9 mouse cellular contexts compared by ENCODE assay signal in the genomic region with DNA sequence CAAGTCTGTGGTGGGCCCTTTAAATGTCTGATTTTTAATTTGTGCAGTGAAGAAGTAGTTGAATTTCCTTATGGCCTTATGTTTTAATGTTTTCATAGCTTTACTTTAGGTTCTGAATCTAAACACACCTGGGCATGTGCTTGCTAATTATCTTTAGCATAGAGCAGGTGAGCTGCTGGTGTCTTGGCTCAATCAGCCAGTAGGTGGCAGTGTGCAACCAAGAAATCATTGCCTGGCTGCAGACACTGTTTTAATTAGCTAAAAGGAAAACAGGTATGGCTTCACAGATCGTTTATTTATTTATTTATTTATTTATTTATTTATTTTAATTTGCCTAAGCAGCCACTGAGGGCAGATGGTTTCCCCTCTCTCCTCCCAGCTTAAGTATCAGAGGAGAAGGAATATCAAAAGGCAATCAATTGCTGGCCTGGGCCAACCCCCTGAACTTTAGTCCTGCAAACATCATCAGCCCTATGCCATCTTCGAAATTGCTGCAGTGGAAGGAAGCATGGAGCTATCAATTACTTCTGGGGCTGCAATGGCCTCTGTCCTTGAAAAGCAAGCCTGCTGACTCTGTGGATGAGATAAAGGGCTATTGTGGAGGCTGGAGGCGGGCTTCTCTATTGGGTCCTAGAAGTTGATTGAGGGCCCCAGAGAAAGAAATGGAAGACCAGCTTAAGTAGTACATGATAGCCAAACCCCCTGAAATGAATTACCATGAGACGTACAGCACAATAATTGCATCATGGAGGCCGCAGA.
DNase-seq lines count a peak whose midpoint lies in the region; ATAC-seq and TF ChIP-seq lines count a peak whose summit lies in the region.
"Had no signal": no experiment of that assay in that cellular context is flagged by ENCODE, and none has a peak within 500 bp of the region (broad histone marks: within the 10 kb centered on the region; RNA-seq: fewer than 3 reads in every experiment).

No protein-coding gene starts in this region.

- H3K9me3 ChIP-seq in kidney, embryonic 15.5 days (replicated peaks): no peaks in the 10 kb centered on the region
- H3K9me3 ChIP-seq in hindbrain, embryonic 14.5 days (ENCODE audit: control insufficient read depth, low read length): no peaks in the 10 kb centered on the region
- H3K9me3 ChIP-seq: liver, embryonic 15.5 days had no signal

- no peak overlapping the region for H3K4me3 ChIP-seq in kidney, adult 2 months (ENCODE audit: insufficient read depth, low read depth, low read length)
- H3K4me3 ChIP-seq in kidney, embryonic 15.5 days (replicated peaks): no peak overlapping the region
- H3K4me3 ChIP-seq in hindbrain, embryonic 14.5 days (replicated peaks; ENCODE audit: low read length): no peak overlapping the region
- H3K4me3 ChIP-seq: liver, embryonic 15.5 days had no signal

- no peaks in the 10 kb centered on the region for H3K27me3 ChIP-seq in kidney, adult 2 months (replicated peaks; ENCODE audit: control insufficient read depth, insufficient read depth, low read length)
- no peaks in the 10 kb centered on the region for H3K27me3 ChIP-seq in kidney, embryonic 15.5 days
- no peaks in the 10 kb centered on the region for H3K27me3 ChIP-seq in hindbrain, embryonic 14.5 days (ENCODE audit: control insufficient read depth, insufficient read depth, low read length)
- H3K27me3 ChIP-seq: liver, embryonic 15.5 days had no signal

- no peaks in the 10 kb centered on the region for H3K36me3 ChIP-seq in kidney, adult 2 months (ENCODE audit: control insufficient read depth, insufficient read depth, low read length)
- no peaks in the 10 kb centered on the region for H3K36me3 ChIP-seq in kidney, embryonic 15.5 days
- no peaks in the 10 kb centered on the region for H3K36me3 ChIP-seq in hindbrain, embryonic 14.5 days (replicated peaks; ENCODE audit: control insufficient read depth, insufficient read depth)
- H3K36me3 ChIP-seq: liver, embryonic 15.5 days had no signal

- H3K27ac ChIP-seq in kidney, adult 2 months (ENCODE audit: insufficient read depth, low read depth, low read length): no peak overlapping the region
- H3K27ac ChIP-seq in kidney, embryonic 15.5 days: no peak overlapping the region
- H3K27ac ChIP-seq in hindbrain, embryonic 14.5 days: peak overlapping the region; percentile 26; the same call in 1 of the 2 replicates
- H3K27ac ChIP-seq: liver, embryonic 15.5 days had no signal

- intact Hi-C loops in left cerebral cortex, postnatal 25 days (cut with DNase I): no loop called here

- ATAC-seq in kidney, embryonic 15.5 days (replicated peaks; ENCODE audit: low FRiP score): no peak
- ATAC-seq in hindbrain, embryonic 14.5 days (ENCODE audit: low FRiP score): peak; percentile 70; the same call in 1 of the 2 replicates
- no peak for ATAC-seq in inflammation-experienced regulatory T-cells, adult 6 months

- no peak overlapping the region for H3K9ac ChIP-seq in kidney, embryonic 15.5 days
- no peak overlapping the region for H3K9ac ChIP-seq in hindbrain, embryonic 14.5 days
- H3K9ac ChIP-seq: liver, embryonic 15.5 days had no signal

- H3K4me1 ChIP-seq in kidney, adult 2 months (ENCODE audit: control insufficient read depth, insufficient read depth, low read length): no peaks in the 10 kb centered on the region
- no peaks in the 10 kb centered on the region for H3K4me1 ChIP-seq in kidney, embryonic 15.5 days
- 0 out of 2 replicates have a peak, but pooled peaks cover 6% of the 10 kb centered on the region for H3K4me1 ChIP-seq in hindbrain, embryonic 14.5 days (replicated peaks; ENCODE audit: control insufficient read depth, insufficient read depth, low read length)
- H3K4me1 ChIP-seq: liver, embryonic 15.5 days had no signal

- peak; percentile 44 for DNase-seq in kidney, adult 2 months
- peak; percentile 55 for DNase-seq in ZHBTc4 (ENCODE audit: low read depth, low spot score)
- DNase-seq in cerebellum, postnatal 25 days: peak; percentile 81 to 87
- DNase-seq in hindbrain, embryonic 14.5 days (ENCODE audit: low spot score): peak; percentile 85
- DNase-seq in left cerebral cortex, postnatal 25 days (ENCODE audit: low spot score in 2 of 2): peak; percentile 68 to 69
- peak; percentile 22 for DNase-seq in retina, adult 2 months (ENCODE audit: low read depth, low spot score)

- no peak overlapping the region for H3K4me2 ChIP-seq in kidney, embryonic 15.5 days
- no peak overlapping the region for H3K4me2 ChIP-seq in hindbrain, embryonic 14.5 days (replicated peaks)
- H3K4me2 ChIP-seq: liver, embryonic 15.5 days had no signal

- WGBS in kidney, adult 2 months: 58% methylated on average over 5 of the region's 5 CpGs
- WGBS in kidney, embryonic 15.5 days: 62% methylated on average over 5 of the region's 5 CpGs
- WGBS in hindbrain, embryonic 14.5 days: 50% methylated on average over 5 of the region's 5 CpGs

- no peak for TF ChIP-seq POLR2A in kidney, adult 2 months (IDR thresholded peaks at IDR 0.05; ENCODE audit: low read depth, low read length)

- peak; percentile 78 for TF ChIP-seq CTCF in kidney, adult 2 months (conservative IDR thresholded peaks at IDR 0.05; ENCODE audit: insufficient read depth, insufficient read length, low read depth, low read length)

Comparison
In these comparisons a context has a peak if more than half of its experiments do, and no peak if none do; other contexts are left out.
1. DNase-seq: peak in every context shown above with its lines; median percentile 85 in hindbrain, embryonic 14.5 days; 84 in cerebellum, postnatal 25 days; 68 in left cerebral cortex, postnatal 25 days; 55 in ZHBTc4; 44 in kidney, adult 2 months; 22 in retina, adult 2 months.